Mouse (Mus musculus) cerebellum, adult 9-10 months (tissue): Measurements from ENCODE around the gene Echdc1.
A peak's percentile ranks its signal among the peaks of the same experiment; 100 is the strongest.
"Not testable (repeated sequence)": the region's sequence is repeated elsewhere in the genome, so short reads cannot be mapped to it uniquely, and the experiment has no call there.

ENCODE experiments used
- DNase-seq: peaks from one replicate; pipeline ENCODE4 v3.0.0; 2022

Echdc1 gene

GRCm38 (mm10) chr10:29313064-29313638, at the start of gene Echdc1:
Echdc1 (plus strand) TSS chr10:29313166.
- DNase-seq, result peak; percentile 87

GRCm38 (mm10) chr10:29281736-29282135, 31.2 kb upstream of the Echdc1 start:
- no peak for DNase-seq

GRCm38 (mm10) chr10:29285757-29286156, 27.2 kb upstream of the Echdc1 start:
- no peak for DNase-seq

- DNase-seq, result no peak
These were observed 10.7 kb upstream of the Echdc1 start for GRCm38 (mm10) chr10:29302230-29302629.

- DNase-seq, result no peak
These were observed 1.3 kb upstream of the Echdc1 start for GRCm38 (mm10) chr10:29311480-29312219.

GRCm38 (mm10) chr10:29313905-29314304, 939 bp downstream of the Echdc1 start:
- DNase-seq, result no peak

- DNase-seq, result no peak
These were observed 11.9 kb downstream of the Echdc1 start for GRCm38 (mm10) chr10:29324817-29325216.

GRCm38 (mm10) chr10:29333836-29334235, 20.9 kb downstream of the Echdc1 start:
- no peak for DNase-seq

- peak; percentile 69 for DNase-seq
These were observed 25.5 kb downstream of the Echdc1 start for GRCm38 (mm10) chr10:29338355-29339056.

- no peak for DNase-seq
These were observed 31.3 kb downstream of the Echdc1 start for GRCm38 (mm10) chr10:29344232-29344631.

- no peak for DNase-seq
These were observed 33.7 kb downstream of the Echdc1 start for GRCm38 (mm10) chr10:29346638-29347037.

- no peak for DNase-seq
These were observed 38.5 kb downstream of the Echdc1 start for GRCm38 (mm10) chr10:29351420-29351819.

GRCm38 (mm10) chr10:29352575-29352974, 39.6 kb downstream of the Echdc1 start:
- DNase-seq, result no peak

GRCm38 (mm10) chr10:29354183-29354582, 41.2 kb downstream of the Echdc1 start:
- peak; percentile 59 for DNase-seq

GRCm38 (mm10) chr10:29361095-29361463, 48.1 kb downstream of the Echdc1 start:
- DNase-seq, result no peak

- peak; percentile 89 for DNase-seq
These were observed 48.7 kb downstream of the Echdc1 start for GRCm38 (mm10) chr10:29361464-29362196.

GRCm38 (mm10) chr10:29362197-29362900, 49.4 kb downstream of the Echdc1 start, which contains the start of gene Rnf146:
Rnf146 (minus strand) TSS chr10:29362442.
- DNase-seq, result no peak

GRCm38 (mm10) chr10:29374065-29374464, 61.1 kb downstream of the Echdc1 start:
- DNase-seq, result no peak

- no peak for DNase-seq
These were observed 68.6 kb downstream of the Echdc1 start for GRCm38 (mm10) chr10:29381558-29381957.

GRCm38 (mm10) chr10:29394890-29395289, 81.9 kb downstream of the Echdc1 start:
- not testable (repeated sequence) for DNase-seq
